Mouse (Mus musculus) ovary, postnatal 10 days (tissue): ENCODE measurements around the gene Bloc1s6.

Experiments used
- DNase-seq: peaks from one replicate; pipeline ENCODE4 v3.0.0; 2022; ENCODE audit warnings: low spot score

The Bloc1s6 gene

GRCm38 (mm10) chr2:122737894-122738830 lies at the start of gene Bloc1s6:
TSS of gene Bloc1s6 (plus strand) at chr2:122738503.
- DNase-seq: peak; percentile 77

GRCm38 (mm10) chr2:122697526-122697925 lies 40.8 kb upstream of the Bloc1s6 start:
- no peak for DNase-seq

- no peak for DNase-seq
Measured at GRCm38 (mm10) chr2:122701012-122701411, 37.3 kb upstream of the Bloc1s6 start.

- DNase-seq: no peak
Measured at GRCm38 (mm10) chr2:122701871-122702180, 36.5 kb upstream of the Bloc1s6 start.

GRCm38 (mm10) chr2:122702181-122703036 lies 35.9 kb upstream of the Bloc1s6 start, which contains the start of gene Slc30a4:
TSS of gene Slc30a4 (minus strand) at chr2:122702663.
- peak; percentile 43 for DNase-seq

GRCm38 (mm10) chr2:122704572-122704971 lies 33.7 kb upstream of the Bloc1s6 start:
- no peak for DNase-seq

- DNase-seq: no peak
Measured at GRCm38 (mm10) chr2:122708080-122708479, 30.2 kb upstream of the Bloc1s6 start.

- DNase-seq: no peak
Measured at GRCm38 (mm10) chr2:122709156-122709555, 29.1 kb upstream of the Bloc1s6 start.

GRCm38 (mm10) chr2:122711911-122712310 lies 26.4 kb upstream of the Bloc1s6 start:
- DNase-seq: no peak

- DNase-seq: no peak
Measured at GRCm38 (mm10) chr2:122712848-122713247, 25.5 kb upstream of the Bloc1s6 start.

- DNase-seq: no peak
Measured at GRCm38 (mm10) chr2:122715148-122715692, 23.1 kb upstream of the Bloc1s6 start.

- DNase-seq: no peak
Measured at GRCm38 (mm10) chr2:122716301-122716842, 21.9 kb upstream of the Bloc1s6 start.

GRCm38 (mm10) chr2:122719232-122719631 lies 19.1 kb upstream of the Bloc1s6 start:
- DNase-seq: no peak

GRCm38 (mm10) chr2:122720564-122720963 lies 17.7 kb upstream of the Bloc1s6 start:
- DNase-seq: no peak

- DNase-seq: no peak
Measured at GRCm38 (mm10) chr2:122725604-122726003, 12.7 kb upstream of the Bloc1s6 start.

GRCm38 (mm10) chr2:122731456-122731855 lies 6.8 kb upstream of the Bloc1s6 start:
- DNase-seq: no peak

GRCm38 (mm10) chr2:122739023-122739422 lies 720 bp downstream of the Bloc1s6 start:
- no peak for DNase-seq

- DNase-seq: no peak
Measured at GRCm38 (mm10) chr2:122746461-122746860, 8.2 kb downstream of the Bloc1s6 start.

GRCm38 (mm10) chr2:122753739-122754343 lies 15.5 kb downstream of the Bloc1s6 start:
- DNase-seq: no peak

- no peak for DNase-seq
Measured at GRCm38 (mm10) chr2:122759791-122760190, 21.5 kb downstream of the Bloc1s6 start.

- DNase-seq: no peak
Measured at GRCm38 (mm10) chr2:122762991-122763390, 24.7 kb downstream of the Bloc1s6 start.

- DNase-seq: no peak
Measured at GRCm38 (mm10) chr2:122764526-122764925, 26.2 kb downstream of the Bloc1s6 start.
